In genomic region chr1:105766099-105766498, GRCm38 (mm10) we compare ENCODE assay signal across 1 mouse cellular context. TPM values are rescaled to one million over a fixed set of nuclear protein-coding genes. Genes with fewer than 3 reads are reported as not detected.
"Had no signal": no experiment of that assay in that cellular context is flagged by ENCODE, and none has a peak within 500 bp of the region (broad histone marks: within the 10 kb centered on the region; RNA-seq: fewer than 3 reads in every experiment).

No protein-coding gene starts in this region.

RNA-seq across cellular contexts. Expression of gene Tnfrsf11a, which starts 14.4 kb away (rescaled TPM):
- polyA plus RNA-seq: inflammation-experienced regulatory T-cells, adult 6 months had no signal
